Mouse (Mus musculus) bone marrow, adult 2 months (tissue): ENCODE data around the gene Immp2l. TPM values are rescaled to one million over a fixed set of nuclear protein-coding genes. Genes with fewer than 3 reads are reported as not detected.

Experiments used
- H3K27ac ChIP-seq: fragments of 200-500 bp; 2 replicates; pipeline ENCODE4 v1.5.1; 2012; ENCODE audit warnings: low read depth, mild to moderate bottlenecking, control low read depth, inconsistent platforms, low read length; ENCODE audit not compliant: control insufficient read depth, poor library complexity, insufficient read depth
- H3K4me1 ChIP-seq: fragments of 200-500 bp; 2 replicates; pipeline ENCODE4 v1.6.1; 2011; ENCODE audit warnings: low read length; ENCODE audit not compliant: control insufficient read depth, insufficient read depth
- H3K4me3 ChIP-seq: fragments of 200-500 bp; replicated peaks from 2 replicates; pipeline ENCODE3; 2011; ENCODE audit warnings: mild to moderate bottlenecking, low read depth, low read length, control low read depth; ENCODE audit not compliant: control insufficient read depth
- CTCF ChIP-seq: fragments of 200-500 bp; IDR thresholded peaks from 2 replicates; pipeline ENCODE4 v1.5.1; 2011; ENCODE audit warnings: low read length, control low read depth; ENCODE audit not compliant: control insufficient read depth, insufficient read depth
- POLR2A ChIP-seq: fragments of 200-500 bp; IDR thresholded peaks from 2 replicates; pipeline ENCODE4 v1.6.1; 2011; ENCODE audit warnings: low read depth, mild to moderate bottlenecking, control low read depth, low read length, borderline replicate concordance; ENCODE audit not compliant: control insufficient read depth
- WGBS: fragments of 180-500 bp; shearing (Covaris S2); methylation state at CpG from one replicate; pipeline ENCODE4 v1.1.7; 2018; 5-methylcytosine and 5-hydroxymethylcytosine counted together
- polyA plus RNA-seq: library from polyadenylated mRNA; stranded (reverse); fragments of >200 nt; gene quantifications from 2 replicates; pipeline ENCODE4 v1.2.4, GENCODE M21; 2011; ENCODE audit warnings: low replicate concordance; ENCODE audit not compliant: missing spikeins, insufficient read depth, insufficient read length

The Immp2l gene
- polyA plus RNA-seq, 1 experiment = not detected

GRCm38 (mm10) chr12:41949409-41949808 lies 925.5 kb downstream of the Immp2l start:
- H3K4me1 ChIP-seq = no peaks in the 10 kb centered on the region
- TF ChIP-seq CTCF = no peak
- no peak for TF ChIP-seq POLR2A
- H3K4me3 ChIP-seq = no peak overlapping the region
- no peak overlapping the region for H3K27ac ChIP-seq
- WGBS = 69% methylated on average over 1 of the region's 1 CpGs

- TF ChIP-seq CTCF (no peak), POLR2A (no peak)
- H3K27ac ChIP-seq = no peak overlapping the region
- H3K4me1 ChIP-seq = no peaks in the 10 kb centered on the region
- H3K4me3 ChIP-seq = no peak overlapping the region
- WGBS = 78% methylated on average over 6 of the region's 6 CpGs
Measured at GRCm38 (mm10) chr12:41949841-41950241, 926.0 kb downstream of the Immp2l start.

DNA sequence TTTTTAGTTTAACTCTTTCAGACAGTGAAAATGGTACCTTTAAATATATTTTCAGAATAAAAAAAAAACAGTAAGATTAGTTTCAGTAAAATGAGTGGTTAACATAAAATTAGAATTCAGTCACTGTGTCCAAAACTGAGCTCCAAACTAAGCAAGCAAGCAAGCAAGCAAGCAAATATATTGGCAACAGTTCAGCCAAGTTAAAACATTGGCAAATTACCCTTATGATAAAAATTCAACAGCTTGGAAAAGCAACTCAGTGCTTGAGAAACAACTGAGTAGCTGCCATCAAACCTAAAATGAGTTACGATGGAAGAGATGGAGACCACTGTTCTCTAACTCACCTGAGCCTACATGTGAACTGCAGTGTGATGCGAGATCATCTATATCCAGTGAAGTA lies 926.8 kb downstream of the Immp2l start:
- no peak overlapping the region for H3K27ac ChIP-seq
- 90% methylated on average over 2 of the region's 2 CpGs for WGBS
- H3K4me3 ChIP-seq = no peak overlapping the region
- H3K4me1 ChIP-seq = no peaks in the 10 kb centered on the region
- TF ChIP-seq CTCF = no peak
- no peak for TF ChIP-seq POLR2A

- 21% methylated on average over 4 of the region's 4 CpGs for WGBS
- no peaks in the 10 kb centered on the region for H3K4me1 ChIP-seq
- no peak overlapping the region for H3K4me3 ChIP-seq
- H3K27ac ChIP-seq = no peak overlapping the region
- TF ChIP-seq POLR2A (no peak), CTCF (no peak)
Measured at GRCm38 (mm10) chr12:41961038-41961437, 937.1 kb downstream of the Immp2l start.

DNA sequence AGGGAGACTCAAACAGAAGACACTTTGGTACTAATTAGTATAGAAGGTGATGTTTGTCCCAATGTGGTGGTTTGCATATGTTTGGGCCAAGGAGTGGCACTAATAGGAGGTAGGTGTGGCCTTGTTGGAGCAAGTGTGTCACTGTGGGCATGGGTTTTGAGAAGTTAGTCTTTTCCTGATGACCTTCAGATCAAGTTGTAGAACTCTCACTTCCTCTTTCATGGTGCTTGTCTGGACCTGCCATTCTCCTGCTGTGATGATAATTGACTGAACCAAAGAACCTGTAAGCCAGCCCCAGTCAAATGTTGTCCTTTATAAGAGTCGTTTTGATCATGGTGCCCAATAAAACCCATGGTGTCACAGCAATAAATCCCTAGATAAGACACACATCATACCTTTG lies 967.5 kb downstream of the Immp2l start:
- Histone ChIP-seq H3K4me3 (no peak overlapping the region), H3K4me1 (no peaks in the 10 kb centered on the region), H3K27ac (no peak overlapping the region)
- 52% methylated on average over 1 of the region's 1 CpGs for WGBS
- TF ChIP-seq CTCF (no peak), POLR2A (no peak)
